Mouse (Mus musculus) heart, postnatal 0 days (tissue): ENCODE measurements at regions not wholly inside any gene's neighbourhood (a gene's known extent, or its start where the extent isn't known, plus 50 kb on each side); places are given as distances from the start of the nearest gene placed in this dataset.

Experiments used
- ATAC-seq: fragments of 200-750 bp; cut with Nextera tagmentation; 2 replicates; pipeline ENCODE4 v1.8.0; 2017; ENCODE audit warnings: low read depth, moderate number of reproducible peaks, moderate library complexity; ENCODE audit not compliant: insufficient read depth
- DNase-seq: peaks from one replicate; pipeline ENCODE4 v3.0.0-alpha.2; 2016; ENCODE audit warnings: low spot score
- H3K27ac ChIP-seq: fragments of 300-500 bp; sonication (generic); 2 replicates; pipeline ENCODE4 v1.5.1; 2014; ENCODE audit warnings: low read depth, mild to moderate bottlenecking
- H3K27me3 ChIP-seq: fragments of 300-500 bp; sonication (generic); 2 replicates; pipeline ENCODE4 v1.6.1; 2014; ENCODE audit warnings: low read length, mixed read lengths; ENCODE audit not compliant: control insufficient read depth, insufficient read depth
- H3K36me3 ChIP-seq: fragments of 300-500 bp; sonication (generic); replicated peaks from 2 replicates; pipeline ENCODE4 v1.6.1; 2014; ENCODE audit warnings: low read length, mixed read lengths; ENCODE audit not compliant: control insufficient read depth, insufficient read depth
- H3K4me1 ChIP-seq: fragments of 300-500 bp; sonication (generic); 2 replicates; pipeline ENCODE4 v1.6.1; 2014; ENCODE audit warnings: antibody characterized with exemption; ENCODE audit not compliant: control insufficient read depth, insufficient read depth
- H3K4me2 ChIP-seq: fragments of 300-500 bp; sonication (generic); 2 replicates; pipeline ENCODE4 v1.6.1; 2014; ENCODE audit warnings: low read depth, mild to moderate bottlenecking, low read length, moderate library complexity
- H3K4me3 ChIP-seq: fragments of 300-500 bp; sonication (generic); 2 replicates; pipeline ENCODE4 v1.5.1; 2014; ENCODE audit warnings: low read depth, low read length
- H3K9ac ChIP-seq: fragments of 300-500 bp; sonication (generic); replicated peaks from 2 replicates; pipeline ENCODE4 v1.6.1; 2014; ENCODE audit warnings: low read depth, low read length, mixed read lengths
- H3K9me3 ChIP-seq: fragments of 300-500 bp; sonication (generic); replicated peaks from 2 replicates; pipeline ENCODE4 v1.6.1; 2016; ENCODE audit warnings: low read length; ENCODE audit not compliant: control insufficient read depth
- CTCF ChIP-seq: IDR thresholded peaks from 2 replicates; pipeline ENCODE4 v1.5.1; 2016; ENCODE audit warnings: antibody characterized with exemption, control low read depth, low read depth
- EP300 ChIP-seq: IDR thresholded peaks from 2 replicates; pipeline ENCODE4 v1.6.1; 2016; ENCODE audit warnings: antibody characterized with exemption, low read depth
- WGBS: fragments of 180-500 bp; shearing (Covaris S2); extraction: QIAGEN DNeasy Blood & Tissue Kit; methylation state at CpG from one replicate; pipeline ENCODE4 v1.1.7; 2014; 5-methylcytosine and 5-hydroxymethylcytosine counted together

- ATAC-seq (no peak), DNase-seq (no peak)
- Histone ChIP-seq H3K9ac (no peak overlapping the region), H3K36me3 (no peaks in the 10 kb centered on the region), H3K4me1 (0 out of 2 replicates have a peak, but pooled peaks cover 5% of the 10 kb centered on the region), H3K4me3 (no peak overlapping the region), H3K27me3 (no peaks in the 10 kb centered on the region), H3K4me2 (no peak overlapping the region), H3K9me3 (no peaks in the 10 kb centered on the region), H3K27ac (no peak overlapping the region)
- TF ChIP-seq CTCF (no peak), EP300 (no peak)
- WGBS = 82% methylated on average over 8 of the region's 8 CpGs
These were observed 184.1 kb upstream of the Meis1 start for GRCm38 (mm10) chr11:19202602-19203517.

- H3K9me3 ChIP-seq = no peaks in the 10 kb centered on the region
- no peaks in the 10 kb centered on the region for H3K36me3 ChIP-seq
- no peak overlapping the region for H3K4me3 ChIP-seq
- no peaks in the 10 kb centered on the region for H3K27me3 ChIP-seq
- TF ChIP-seq EP300 (no peak), CTCF (no peak)
- H3K27ac ChIP-seq = no peak overlapping the region
- ATAC-seq = no peak
- DNase-seq = no peak
- 68% methylated on average over 4 of the region's 4 CpGs for WGBS
- no peak overlapping the region for H3K9ac ChIP-seq
- 0 out of 2 replicates have a peak, but pooled peaks cover 5% of the 10 kb centered on the region for H3K4me1 ChIP-seq
- H3K4me2 ChIP-seq = no peak overlapping the region
These were observed 184.7 kb upstream of the Meis1 start for GRCm38 (mm10) chr11:19203518-19203900.

GRCm38 (mm10) chr11:19203968-19204367 is 185.2 kb upstream of the Meis1 start:
- no peak overlapping the region for H3K9ac ChIP-seq
- 0 out of 2 replicates have a peak, but pooled peaks cover 5% of the 10 kb centered on the region for H3K4me1 ChIP-seq
- no peak overlapping the region for H3K4me3 ChIP-seq
- no peaks in the 10 kb centered on the region for H3K9me3 ChIP-seq
- H3K27ac ChIP-seq = peak overlapping the region; percentile 5; the same call in 1 of the 2 replicates
- no peak overlapping the region for H3K4me2 ChIP-seq
- no peak for TF ChIP-seq CTCF
- TF ChIP-seq EP300 = no peak
- ATAC-seq = no peak; the same call in 1 of the 2 replicates
- no peaks in the 10 kb centered on the region for H3K27me3 ChIP-seq
- H3K36me3 ChIP-seq = no peaks in the 10 kb centered on the region
- peak; percentile 30 for DNase-seq
- WGBS = 27% methylated on average over 5 of the region's 5 CpGs

- Histone ChIP-seq H3K36me3 (no peaks in the 10 kb centered on the region), H3K4me2 (no peak overlapping the region), H3K4me1 (0 out of 2 replicates have a peak, but pooled peaks cover 5% of the 10 kb centered on the region), H3K9me3 (no peaks in the 10 kb centered on the region), H3K9ac (no peak overlapping the region), H3K27ac (peak overlapping the region; percentile 5), H3K27me3 (no peaks in the 10 kb centered on the region), H3K4me3 (no peak overlapping the region)
- no peak for DNase-seq
- 36% methylated on average over 7 of the region's 7 CpGs for WGBS
- ATAC-seq = no peak; the same call in 1 of the 2 replicates
- TF ChIP-seq CTCF = no peak
- no peak for TF ChIP-seq EP300
These were observed 185.7 kb upstream of the Meis1 start for GRCm38 (mm10) chr11:19204521-19204920.

- Histone ChIP-seq H3K36me3 (no peaks in the 10 kb centered on the region), H3K4me2 (no peak overlapping the region), H3K9me3 (no peaks in the 10 kb centered on the region), H3K27me3 (no peaks in the 10 kb centered on the region), H3K27ac (peak overlapping the region; percentile 5; the same call in 1 of the 2 replicates), H3K4me3 (no peak overlapping the region), H3K4me1 (0 out of 2 replicates have a peak, but pooled peaks cover 5% of the 10 kb centered on the region), H3K9ac (no peak overlapping the region)
- no peak for ATAC-seq
- TF ChIP-seq CTCF = no peak
- TF ChIP-seq EP300 = no peak
- no peak for DNase-seq
These were observed 186.4 kb upstream of the Meis1 start for GRCm38 (mm10) chr11:19205174-19205573.
